Mouse (Mus musculus): Measurements from ENCODE around the gene Fam19a4. TPM values are rescaled to one million over a fixed set of nuclear protein-coding genes. Genes with fewer than 3 reads are reported as not detected.

Fam19a4 gene
- not detected for total RNA-seq (2021)
- long read RNA-seq, experiment 1 = 0 reads
- long read RNA-seq, experiment 2 = 0 reads

DNA sequence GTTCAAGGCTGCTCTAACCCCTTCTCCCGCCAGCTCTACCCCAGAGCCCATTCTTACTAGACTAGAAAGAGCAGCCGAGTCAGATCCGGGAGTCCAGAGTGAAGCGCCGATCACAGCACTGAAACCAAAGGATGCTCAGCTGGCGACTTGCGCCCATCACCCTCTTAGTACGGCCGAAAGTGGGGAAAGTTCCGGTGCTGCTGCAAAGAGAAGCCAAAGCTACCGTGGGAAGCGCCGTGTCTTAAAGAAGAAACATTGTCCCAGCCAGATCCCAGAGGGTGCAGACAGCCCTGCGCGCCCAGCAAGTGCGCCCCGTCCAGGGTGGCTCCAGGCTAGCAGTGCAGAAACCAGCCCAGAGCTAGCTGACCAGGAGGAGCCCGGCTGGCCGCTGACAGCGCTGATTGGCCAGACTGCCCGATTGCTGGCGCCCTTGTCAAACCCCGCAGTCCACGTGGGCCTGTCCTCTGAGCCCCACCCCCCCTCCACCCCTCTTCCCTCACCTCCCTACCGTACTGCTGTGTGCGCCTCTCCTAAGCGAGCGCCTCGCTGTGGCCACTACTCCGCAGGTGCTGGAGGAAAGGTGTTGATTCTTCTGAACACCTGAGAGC, at the start of gene Fam19a4:
Gene Fam19a4 (minus strand): TSS at position 340 of the 608 bp plus-strand sequence.
- DNase-seq = peak; percentile 1 to 5
- intact Hi-C loops (cut with DNase I) = no loop called here

DNA sequence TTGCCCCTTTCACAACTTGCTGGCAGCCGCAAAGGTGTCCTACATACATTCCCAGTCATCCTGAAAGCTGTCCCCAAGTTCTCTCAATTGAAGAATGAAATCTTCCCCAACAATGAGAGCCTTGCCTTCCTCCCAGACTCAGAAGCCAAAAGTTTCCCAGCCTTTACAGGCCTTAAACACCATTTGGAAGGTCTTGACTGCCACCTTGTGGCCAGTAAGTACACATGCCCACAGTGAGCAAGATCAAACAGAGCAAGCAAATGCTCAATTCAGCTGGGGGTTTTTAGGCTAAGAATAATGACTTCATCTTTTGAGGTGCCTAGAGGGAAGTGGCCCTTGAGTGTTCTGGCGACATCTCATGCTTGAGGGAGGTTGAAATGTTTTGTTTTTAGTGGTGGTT, 46.6 kb upstream of the Fam19a4 start:
- intact Hi-C loops (cut with DNase I) = loop anchor here (2.0 kb wide), 1 partner anchor 80 kb away; no protein-coding TSS in a partner anchor
- DNase-seq = peak; percentile 39 to 66

DNA sequence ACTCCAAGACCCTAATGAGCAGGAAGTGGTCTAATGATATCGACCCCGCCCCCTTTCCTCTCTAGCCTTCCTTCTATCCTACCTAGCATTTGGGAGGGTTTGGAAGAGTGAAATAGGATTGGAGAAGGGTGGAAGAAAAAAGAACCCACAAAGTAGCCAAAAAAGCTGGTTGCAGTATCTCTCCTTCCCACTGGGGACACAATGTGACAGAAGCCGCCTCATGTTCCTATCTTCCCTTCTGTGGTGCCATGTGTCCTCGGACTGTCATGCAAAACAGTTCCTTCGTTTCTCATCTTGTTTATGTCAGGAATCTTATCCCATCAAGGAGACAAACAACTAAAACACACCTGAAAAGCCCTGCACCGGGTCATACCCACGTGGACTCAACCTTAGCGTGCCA, 45.9 kb upstream of the Fam19a4 start:
- intact Hi-C loops (cut with DNase I) = loop anchor here (2.0 kb wide), 1 partner anchor 79 kb away; no protein-coding TSS in a partner anchor
- no peak for DNase-seq

DNA sequence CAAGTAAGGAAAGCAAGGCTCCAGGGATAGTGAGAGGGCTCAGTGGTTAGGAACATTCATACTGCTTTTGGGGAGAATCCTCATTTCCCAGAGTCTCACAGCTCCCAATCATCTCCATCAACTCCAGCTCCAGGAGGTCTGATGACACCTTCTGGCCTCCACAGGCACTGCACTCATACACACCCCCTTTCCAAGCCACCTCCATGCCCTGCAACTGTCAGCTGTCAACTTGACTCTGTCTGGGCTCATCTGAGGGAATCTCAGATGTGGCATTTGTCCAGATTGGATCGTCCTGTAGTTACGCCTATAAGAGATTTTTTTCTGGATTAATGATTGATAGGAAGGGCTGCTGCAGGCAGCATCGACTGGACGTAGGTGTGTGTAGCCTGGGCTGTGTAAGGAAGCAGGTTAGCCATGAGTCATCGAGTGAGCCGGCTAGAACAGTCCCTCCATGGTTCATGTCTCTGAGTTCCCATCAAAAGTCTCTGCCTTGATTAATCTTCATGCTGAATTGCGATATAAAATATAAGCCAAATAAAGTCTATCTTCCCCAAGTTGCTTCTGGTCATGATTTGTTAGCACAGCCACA, 44.1 kb upstream of the Fam19a4 start:
- intact Hi-C loops (cut with DNase I) = no loop called here

DNA sequence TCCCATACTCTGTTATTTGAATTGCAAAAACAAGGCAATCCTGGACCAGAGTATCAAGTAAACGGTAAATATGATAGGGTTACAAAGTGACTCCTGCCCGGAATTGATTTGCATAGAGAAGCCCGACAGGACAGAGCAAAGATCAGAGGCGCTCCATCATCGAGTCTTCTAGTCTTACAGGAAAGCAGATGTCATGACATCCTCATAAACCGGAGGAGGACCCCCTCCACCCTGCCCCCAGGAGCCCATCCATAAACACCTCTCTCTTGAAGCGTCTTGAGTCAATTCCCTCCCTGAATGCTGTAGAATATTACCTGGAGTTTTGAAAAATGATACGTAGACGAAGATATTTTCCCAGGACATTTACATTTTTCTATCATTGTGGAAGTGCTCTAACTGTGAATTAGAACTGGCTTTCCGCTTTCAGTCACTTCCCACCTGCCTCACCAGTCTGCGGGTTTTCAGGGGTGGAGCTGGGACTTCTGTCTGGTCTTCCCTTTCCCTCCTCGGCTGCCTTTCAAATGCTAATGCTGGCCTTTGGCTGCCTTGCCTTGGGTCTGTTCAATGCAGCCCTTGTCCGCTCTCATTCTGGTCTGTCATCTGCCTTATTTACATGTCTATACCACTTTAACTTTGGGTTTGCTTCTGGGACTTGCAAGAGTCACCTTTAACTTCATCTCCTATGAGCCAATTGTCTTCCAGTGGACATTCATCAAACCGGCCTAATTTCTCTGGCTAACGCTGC, 41.9 kb upstream of the Fam19a4 start:
- intact Hi-C loops (cut with DNase I) = no loop called here
- DNase-seq = no peak

More for the DNA sequence above, 44.1 kb upstream of the Fam19a4 start:
- peak in 1 of 2 experiments; percentile 5 for DNase-seq

DNA sequence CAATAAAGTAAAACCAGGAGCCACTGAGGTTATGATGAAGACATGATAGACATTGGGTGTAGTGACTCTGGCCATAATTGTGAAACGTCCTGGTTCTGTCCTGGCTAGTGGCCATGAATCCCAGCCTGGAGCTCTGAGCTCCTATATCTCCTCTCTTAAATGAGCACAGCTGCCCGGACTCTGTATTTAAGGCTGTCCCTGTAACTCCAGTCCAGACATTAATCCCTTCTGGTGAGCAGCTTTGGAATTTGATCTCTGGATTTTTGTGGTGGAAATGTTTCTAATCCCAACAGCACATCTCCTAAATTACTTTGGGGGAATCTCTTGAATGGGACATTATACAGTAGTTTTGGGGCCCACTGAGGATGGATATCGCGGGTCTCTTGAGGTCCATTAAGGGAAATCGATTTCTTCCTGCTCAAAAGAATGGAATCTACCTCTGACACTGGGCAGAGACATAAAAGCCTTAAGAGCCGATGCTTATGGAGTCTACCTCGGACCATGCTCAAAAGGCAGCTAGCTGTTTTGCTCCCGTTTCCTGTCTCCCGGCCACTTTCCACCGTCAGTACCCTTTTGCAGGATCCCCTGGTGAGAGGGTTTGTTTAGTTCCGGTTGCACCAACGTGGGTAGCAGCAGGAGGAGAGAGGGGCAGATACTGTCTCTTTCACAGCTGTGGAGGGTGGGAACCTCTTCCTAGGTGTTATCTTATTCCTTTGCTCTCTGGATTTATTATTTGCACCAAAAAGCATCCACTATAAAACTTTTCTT, 41.2 kb upstream of the Fam19a4 start:
- DNase-seq = no peak
- intact Hi-C loops (cut with DNase I) = no loop called here

DNA sequence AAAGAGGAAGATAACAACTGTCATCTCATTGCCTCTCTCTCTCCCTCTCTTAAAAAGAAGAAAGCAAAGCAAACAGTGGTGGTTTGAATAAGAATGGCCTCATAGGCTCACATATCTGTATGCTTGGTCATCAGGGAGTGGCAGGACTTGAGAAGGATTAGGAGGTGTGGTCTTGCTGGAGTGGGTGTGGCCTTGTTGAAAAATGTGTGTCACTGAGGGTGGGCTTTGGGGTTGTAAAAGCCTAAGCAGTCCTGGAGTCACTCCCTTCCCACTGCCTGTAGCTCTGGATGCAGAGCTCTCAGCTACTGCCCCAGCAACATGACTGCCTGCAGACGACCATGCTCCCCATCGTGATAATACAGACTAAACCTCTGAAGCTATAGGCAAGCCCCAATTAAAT, 22.1 kb upstream of the Fam19a4 start:
- no peak for DNase-seq
- intact Hi-C loops (cut with DNase I) = no loop called here

DNA sequence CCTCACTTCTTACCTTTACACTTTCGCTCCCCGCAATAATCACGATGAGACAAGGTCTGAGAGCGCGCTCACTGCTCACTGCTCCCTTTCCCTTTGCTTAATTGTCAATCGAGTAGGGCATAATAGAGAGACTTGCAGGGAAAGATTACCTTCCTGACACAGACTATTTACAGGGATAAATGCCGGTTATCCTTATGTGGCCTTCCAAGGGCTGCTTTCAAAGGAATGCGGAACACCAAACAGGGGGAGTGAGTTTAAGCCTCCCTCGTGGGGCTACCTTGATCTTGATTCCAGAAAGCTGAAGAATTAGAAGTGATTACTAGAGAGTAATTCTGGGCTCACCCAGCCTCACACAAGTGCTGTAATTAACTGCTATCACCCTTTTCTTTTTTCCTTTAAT, 19.8 kb upstream of the Fam19a4 start:
- DNase-seq = no peak

DNA sequence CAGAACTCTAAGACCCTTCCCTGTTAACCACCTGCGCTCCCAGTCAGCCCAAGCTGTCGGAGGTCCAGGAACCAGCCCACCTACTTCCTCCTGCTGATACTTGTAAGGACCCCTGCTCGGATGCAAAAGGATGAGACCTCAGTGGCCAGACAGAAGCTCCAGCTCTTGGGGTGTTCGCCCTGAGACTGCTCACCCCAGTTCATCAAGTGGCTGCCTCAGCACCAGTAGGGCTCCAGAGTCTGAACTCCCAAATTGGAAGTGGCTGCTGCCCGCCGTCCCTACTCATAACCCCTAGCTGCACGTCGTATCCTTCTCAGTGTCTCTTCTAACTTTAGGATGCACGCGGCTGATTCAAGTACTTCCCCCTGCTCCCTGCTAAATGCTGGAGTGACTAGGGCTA, 614 bp downstream of the Fam19a4 start:
- intact Hi-C loops (cut with DNase I) = no loop called here
- DNase-seq = no peak

More for the DNA sequence above, 19.8 kb upstream of the Fam19a4 start:
- intact Hi-C loops (cut with DNase I) = no loop called here

DNA sequence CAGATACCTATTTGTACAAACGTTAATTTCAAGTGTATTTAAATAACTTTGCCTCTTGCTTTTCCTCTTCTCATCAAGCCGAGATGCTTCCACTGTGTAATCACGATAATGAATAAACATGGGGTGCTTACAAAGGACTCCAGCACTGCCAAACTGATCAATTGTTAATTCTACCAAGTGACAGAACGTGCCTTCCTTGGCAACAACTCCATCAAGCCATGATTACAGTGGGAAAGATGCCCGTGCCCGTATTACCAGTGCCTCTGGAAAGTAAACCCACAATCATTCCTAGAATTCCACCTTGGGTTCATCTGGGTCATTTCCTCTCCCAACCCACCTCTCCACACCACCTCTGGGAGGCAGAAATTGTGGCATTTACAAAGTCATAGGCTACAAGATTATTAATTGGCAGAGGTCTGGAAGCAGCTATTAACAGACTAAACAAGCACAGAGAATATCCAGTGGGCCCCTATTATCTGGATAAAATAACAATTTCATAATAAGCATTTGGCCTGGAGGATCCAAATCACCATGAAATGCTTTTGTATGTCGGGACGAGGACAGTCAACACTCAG, 7.9 kb downstream of the Fam19a4 start:
- no peak for DNase-seq
- intact Hi-C loops (cut with DNase I) = no loop called here

DNA sequence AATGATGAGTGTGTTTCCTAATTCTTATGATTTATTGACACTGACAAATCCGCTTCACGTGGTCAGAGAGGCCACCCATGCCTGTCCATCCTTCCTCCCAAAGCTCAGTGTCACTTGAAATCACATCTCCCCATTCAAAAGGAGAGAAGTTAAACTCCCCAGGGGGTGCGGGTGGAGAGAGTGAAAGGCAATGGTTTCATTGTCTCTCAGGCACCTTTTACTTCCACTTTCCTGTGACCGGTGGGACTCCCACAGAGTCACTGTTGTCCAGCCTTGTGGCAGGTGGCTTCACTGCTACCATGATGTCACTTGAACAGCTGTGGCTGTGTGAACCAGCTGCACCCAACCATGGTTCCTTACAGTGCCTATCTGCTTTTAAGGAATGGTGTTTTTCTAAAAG, 11.8 kb downstream of the Fam19a4 start:
- intact Hi-C loops (cut with DNase I) = no loop called here
- DNase-seq = no peak

DNA sequence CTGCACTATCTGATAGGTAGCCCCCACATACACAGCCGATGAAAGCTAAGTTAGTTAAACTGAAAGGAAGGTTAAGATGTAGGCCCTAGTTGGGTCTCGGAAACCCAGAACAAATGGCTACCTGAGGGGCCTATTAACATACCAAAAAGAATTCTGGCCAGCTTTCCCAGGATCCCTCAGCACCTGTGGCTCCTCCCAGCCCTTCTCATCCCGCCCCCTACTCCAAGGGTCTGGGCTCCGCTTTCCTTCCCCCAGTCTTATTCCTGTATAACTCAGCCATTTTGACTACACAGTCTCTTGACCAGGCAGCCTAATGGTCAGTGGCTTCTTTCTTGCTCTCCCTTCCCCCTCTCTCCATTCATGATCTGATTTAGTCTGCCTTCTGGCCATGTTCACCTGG, 13.7 kb downstream of the Fam19a4 start:
- DNase-seq = no peak
- intact Hi-C loops (cut with DNase I) = no loop called here

DNA sequence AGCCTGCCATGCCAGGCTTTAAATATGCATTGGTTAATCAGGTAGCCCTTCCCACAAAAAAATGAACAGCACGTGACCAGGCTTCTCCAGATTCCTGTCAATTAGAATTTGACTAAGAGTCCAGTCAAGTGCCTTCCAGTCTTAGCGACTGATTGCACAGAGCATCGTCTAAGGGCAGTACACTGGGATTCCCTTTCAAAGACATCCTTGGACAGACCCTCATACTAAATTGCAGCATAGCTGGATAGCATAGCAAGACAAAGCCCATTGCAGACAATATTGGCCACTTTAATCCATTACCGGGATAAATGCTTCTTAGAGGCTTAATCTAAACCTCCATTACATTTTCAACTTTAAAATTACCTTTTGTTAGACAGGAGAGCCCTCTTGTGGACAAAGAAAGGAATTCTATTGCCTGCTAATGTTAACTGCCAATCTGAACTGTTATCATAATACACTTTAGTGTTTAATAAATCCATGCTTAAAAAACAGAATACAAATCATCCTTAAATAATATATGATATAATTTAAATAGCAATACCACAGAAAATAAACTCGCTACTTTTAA, 33.0 kb downstream of the Fam19a4 start:
- no peak for DNase-seq
- intact Hi-C loops (cut with DNase I) = loop anchor here (2.0 kb wide), 1 partner anchor 80 kb away; no protein-coding TSS in a partner anchor

DNA sequence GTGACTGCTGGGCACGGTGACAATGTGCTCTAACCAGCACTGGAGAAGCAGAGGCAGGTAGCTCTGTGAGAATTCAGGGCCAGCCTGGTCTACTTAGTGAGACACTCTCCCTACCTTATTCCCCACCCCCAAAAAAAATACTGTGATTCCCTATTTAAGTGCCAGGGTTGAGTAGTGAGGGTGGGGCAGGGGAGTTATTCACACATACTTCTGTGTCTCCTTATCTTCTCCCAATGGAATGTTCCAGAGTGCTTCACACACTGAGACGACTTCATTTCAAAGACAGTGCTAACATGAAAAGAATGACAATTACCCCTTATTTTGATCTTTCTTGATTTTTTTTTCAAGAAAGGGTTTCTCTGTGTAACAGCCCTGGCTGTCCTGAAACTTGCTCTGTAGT, 40.9 kb downstream of the Fam19a4 start:
- DNase-seq = no peak
- intact Hi-C loops (cut with DNase I) = no loop called here

DNA sequence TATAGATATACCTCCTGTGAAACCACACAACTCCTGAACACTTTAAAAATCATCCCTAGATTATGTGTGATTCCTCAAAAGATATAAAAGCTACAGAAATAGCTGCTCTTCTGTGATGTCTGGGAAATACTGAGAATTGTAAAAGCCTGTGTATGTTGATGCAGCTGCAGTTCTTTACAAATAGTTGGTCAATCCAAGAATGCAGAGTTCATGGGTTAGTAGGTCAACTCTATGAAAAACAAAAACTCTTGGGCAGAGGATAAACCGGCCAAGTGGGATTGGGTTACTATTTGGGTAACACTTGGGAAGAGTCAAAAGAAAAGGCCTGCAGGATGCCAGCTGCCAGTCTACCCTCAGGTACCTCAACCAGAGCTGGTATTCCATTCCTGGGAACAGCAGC, 43.5 kb downstream of the Fam19a4 start:
- intact Hi-C loops (cut with DNase I) = no loop called here
- DNase-seq = no peak

DNA sequence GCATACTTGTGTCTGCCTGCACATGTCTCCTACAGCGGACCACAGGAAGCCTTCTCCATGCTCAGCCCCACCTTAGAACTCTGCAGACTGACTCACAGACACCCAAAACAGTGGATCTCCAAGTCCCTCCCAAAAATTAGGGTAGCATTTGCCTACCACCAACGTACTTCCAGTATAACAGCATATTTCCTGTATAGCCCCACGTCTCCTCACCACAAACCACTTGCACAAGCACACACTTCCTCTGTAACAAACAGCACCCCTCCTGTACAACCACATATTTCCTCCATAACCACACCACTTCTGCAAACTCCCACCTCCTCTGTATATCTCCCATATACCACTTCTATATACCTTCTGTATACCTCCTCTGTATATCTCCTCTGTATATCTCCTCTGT, 44.2 kb downstream of the Fam19a4 start:
- intact Hi-C loops (cut with DNase I) = no loop called here
- no peak for DNase-seq

DNA sequence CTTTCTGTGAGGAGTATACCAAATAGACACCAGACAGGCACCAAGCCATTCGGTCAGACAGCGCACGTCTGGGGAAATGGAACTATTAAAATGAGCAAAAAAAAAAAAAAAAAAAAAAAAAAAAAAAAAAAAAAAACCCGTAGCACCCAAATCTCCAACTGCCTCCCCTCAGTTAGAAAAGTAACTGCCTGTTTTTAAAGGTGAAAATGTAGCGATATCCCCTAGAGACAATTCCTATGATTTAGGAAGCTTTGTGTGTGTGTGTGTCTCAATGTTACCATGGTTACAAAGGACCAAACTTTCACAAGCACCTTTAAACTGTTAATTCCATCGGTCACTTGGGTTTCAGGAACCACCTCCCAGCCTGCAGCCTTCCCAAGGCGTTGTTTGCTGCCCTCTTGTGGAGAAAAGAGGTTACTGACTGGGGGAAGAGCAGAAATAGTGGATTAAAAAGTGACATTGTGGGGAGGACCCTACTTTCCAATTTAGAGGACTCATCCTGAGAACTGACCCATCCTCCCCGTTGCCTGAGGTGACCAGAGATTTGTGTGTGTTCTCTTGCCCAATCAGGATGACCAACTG, 53.6 kb downstream of the Fam19a4 start:
- DNase-seq = peak; percentile 52 to 72
- intact Hi-C loops (cut with DNase I) = loop anchor here (5.0 to 10.0 kb wide), 4 partner anchors 1522 to 1952 kb away; no protein-coding TSS in a partner anchor

DNA sequence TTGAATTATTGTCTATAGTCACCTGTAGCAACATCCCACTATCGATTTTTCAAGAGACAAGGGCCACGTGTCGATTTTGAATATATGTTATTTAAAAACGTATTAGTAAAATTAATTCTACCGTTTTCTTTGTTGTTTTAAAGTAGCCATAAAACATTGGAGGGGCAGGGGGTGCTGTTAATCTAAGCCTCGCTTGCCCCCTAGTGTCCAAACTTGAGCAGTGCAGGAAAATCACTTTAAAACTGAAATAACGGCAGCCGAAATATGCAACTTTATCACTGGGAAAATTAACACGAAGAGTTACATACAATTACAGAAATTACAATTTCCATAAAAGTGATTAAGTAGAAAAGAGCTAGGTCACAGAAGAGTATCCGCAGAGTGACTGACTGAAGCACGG, 55.2 kb downstream of the Fam19a4 start:
- intact Hi-C loops (cut with DNase I) = loop anchor here (5.0 to 10.0 kb wide), 4 partner anchors 1520 to 1950 kb away; no protein-coding TSS in a partner anchor
- peak; percentile 6 to 40 for DNase-seq

DNA sequence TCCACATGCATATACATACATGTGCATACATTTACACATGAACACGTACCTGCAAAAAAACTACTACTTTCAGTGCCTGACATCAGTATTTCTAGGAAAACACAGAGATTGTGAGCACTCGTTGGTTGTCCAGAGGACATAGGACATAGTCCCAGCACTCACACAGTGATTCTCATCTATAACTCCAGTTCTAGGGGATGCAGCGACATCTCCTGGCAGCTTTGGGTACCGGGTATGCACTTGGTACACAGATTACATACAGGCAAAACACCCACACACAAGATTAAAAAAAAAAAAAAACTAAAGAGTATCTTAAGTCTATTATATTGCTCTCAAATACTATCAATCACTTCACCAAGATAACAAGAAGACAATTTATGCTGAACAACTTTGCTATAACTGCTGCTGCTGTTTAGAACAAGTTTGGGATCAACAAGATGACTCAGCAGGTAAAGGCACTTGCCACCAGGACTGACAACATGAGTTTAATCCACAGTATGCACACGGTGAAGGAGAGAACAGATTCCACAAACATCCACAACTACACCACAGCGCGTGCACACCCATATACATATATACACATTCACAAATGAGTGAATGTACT, 64.6 kb downstream of the Fam19a4 start:
- intact Hi-C loops (cut with DNase I) = no loop called here
- no peak for DNase-seq
